Mouse (Mus musculus): Measurements from ENCODE around the gene Tcf7l1. TPM values are rescaled to one million over a fixed set of nuclear protein-coding genes. Genes with fewer than 3 reads are reported as not detected.

The Tcf7l1 gene
- polyA plus RNA-seq, 1 experiment, result 5.5 TPM

GRCm38 (mm10) chr6:72748882-72749437 is 40.1 kb downstream of the Tcf7l1 start:
- H3K27me3 ChIP-seq (ENCODE audit: control insufficient read depth, insufficient read depth, low read length), result no peaks in the 10 kb centered on the region
- TF ChIP-seq POLR2A (IDR thresholded peaks at IDR 0.05; ENCODE audit: borderline replicate concordance, insufficient read depth, low read length) (no peak), CTCF (IDR thresholded peaks at IDR 0.05; ENCODE audit: borderline replicate concordance, insufficient read depth, low read depth, low read length) (no peak)
- no peak overlapping the region for H3K27ac ChIP-seq (ENCODE audit: insufficient read depth, low read length)
- WGBS, result 23% methylated on average over 5 of the region's 5 CpGs
- H3K4me3 ChIP-seq (replicated peaks; ENCODE audit: insufficient read depth, low read depth, low read length), result no peak overlapping the region
- H3K4me1 ChIP-seq (ENCODE audit: control insufficient read depth, insufficient read depth, low read length), result no peaks in the 10 kb centered on the region; the same call in 1 of the 2 replicates
- no peak for DNase-seq

GRCm38 (mm10) chr6:72748421-72748820 is 40.6 kb downstream of the Tcf7l1 start:
- Histone ChIP-seq H3K27ac (ENCODE audit: insufficient read depth, low read length) (no peak overlapping the region), H3K4me3 (replicated peaks; ENCODE audit: insufficient read depth, low read depth, low read length) (no peak overlapping the region), H3K4me1 (ENCODE audit: control insufficient read depth, insufficient read depth, low read length) (no peaks in the 10 kb centered on the region; the same call in 1 of the 2 replicates), H3K27me3 (ENCODE audit: control insufficient read depth, insufficient read depth, low read length) (no peaks in the 10 kb centered on the region)
- 20% methylated on average over 2 of the region's 2 CpGs for WGBS
- DNase-seq, result no peak
- TF ChIP-seq POLR2A (IDR thresholded peaks at IDR 0.05; ENCODE audit: borderline replicate concordance, insufficient read depth, low read length), result no peak
- TF ChIP-seq CTCF (IDR thresholded peaks at IDR 0.05; ENCODE audit: borderline replicate concordance, insufficient read depth, low read depth, low read length), result no peak

GRCm38 (mm10) chr6:72747814-72748213 is 41.2 kb downstream of the Tcf7l1 start:
- Histone ChIP-seq H3K4me3 (replicated peaks; ENCODE audit: insufficient read depth, low read depth, low read length) (no peak overlapping the region), H3K4me1 (ENCODE audit: control insufficient read depth, insufficient read depth, low read length) (no peaks in the 10 kb centered on the region; the same call in 1 of the 2 replicates), H3K27ac (ENCODE audit: insufficient read depth, low read length) (no peak overlapping the region), H3K27me3 (ENCODE audit: control insufficient read depth, insufficient read depth, low read length) (no peaks in the 10 kb centered on the region)
- TF ChIP-seq CTCF (IDR thresholded peaks at IDR 0.05; ENCODE audit: borderline replicate concordance, insufficient read depth, low read depth, low read length), result no peak
- TF ChIP-seq POLR2A (IDR thresholded peaks at IDR 0.05; ENCODE audit: borderline replicate concordance, insufficient read depth, low read length), result no peak
- WGBS, result 63% methylated on average over 11 of the region's 11 CpGs
- DNase-seq, result no peak

GRCm38 (mm10) chr6:72747156-72747555 is 41.9 kb downstream of the Tcf7l1 start:
- 82% methylated on average over 4 of the region's 4 CpGs for WGBS
- no peak for TF ChIP-seq POLR2A (IDR thresholded peaks at IDR 0.05; ENCODE audit: borderline replicate concordance, insufficient read depth, low read length)
- no peak overlapping the region for H3K4me3 ChIP-seq (replicated peaks; ENCODE audit: insufficient read depth, low read depth, low read length)

GRCm38 (mm10) chr6:72745781-72746180 is 43.3 kb downstream of the Tcf7l1 start:
- Histone ChIP-seq H3K27me3 (ENCODE audit: control insufficient read depth, insufficient read depth, low read length) (no peaks in the 10 kb centered on the region), H3K27ac (ENCODE audit: insufficient read depth, low read length) (no peak overlapping the region), H3K4me1 (ENCODE audit: control insufficient read depth, insufficient read depth, low read length) (no peaks in the 10 kb centered on the region; the same call in 1 of the 2 replicates), H3K4me3 (replicated peaks; ENCODE audit: insufficient read depth, low read depth, low read length) (no peak overlapping the region)
- 83% methylated on average over 12 of the region's 12 CpGs for WGBS
- no peak for TF ChIP-seq CTCF (IDR thresholded peaks at IDR 0.05; ENCODE audit: borderline replicate concordance, insufficient read depth, low read depth, low read length)
- TF ChIP-seq POLR2A (IDR thresholded peaks at IDR 0.05; ENCODE audit: borderline replicate concordance, insufficient read depth, low read length), result no peak
- no peak for DNase-seq

More at GRCm38 (mm10) chr6:72747156-72747555, 41.9 kb downstream of the Tcf7l1 start:
- Histone ChIP-seq H3K27ac (ENCODE audit: insufficient read depth, low read length) (no peak overlapping the region), H3K27me3 (ENCODE audit: control insufficient read depth, insufficient read depth, low read length) (no peaks in the 10 kb centered on the region), H3K4me1 (ENCODE audit: control insufficient read depth, insufficient read depth, low read length) (no peaks in the 10 kb centered on the region; the same call in 1 of the 2 replicates)
- DNase-seq, result no peak

GRCm38 (mm10) chr6:72744144-72744800 is 44.8 kb downstream of the Tcf7l1 start:
- no peak for TF ChIP-seq POLR2A (IDR thresholded peaks at IDR 0.05; ENCODE audit: borderline replicate concordance, insufficient read depth, low read length)
- no peak for TF ChIP-seq CTCF (IDR thresholded peaks at IDR 0.05; ENCODE audit: borderline replicate concordance, insufficient read depth, low read depth, low read length)
- DNase-seq, result no peak
- H3K4me3 ChIP-seq (replicated peaks; ENCODE audit: insufficient read depth, low read depth, low read length), result no peak overlapping the region
- 38% methylated on average over 10 of the region's 10 CpGs for WGBS
- H3K27me3 ChIP-seq (ENCODE audit: control insufficient read depth, insufficient read depth, low read length), result no peaks in the 10 kb centered on the region
- no peak overlapping the region for H3K27ac ChIP-seq (ENCODE audit: insufficient read depth, low read length)
- H3K4me1 ChIP-seq (ENCODE audit: control insufficient read depth, insufficient read depth, low read length), result no peaks in the 10 kb centered on the region; the same call in 1 of the 2 replicates

- Histone ChIP-seq H3K27me3 (ENCODE audit: control insufficient read depth, insufficient read depth, low read length) (no peaks in the 10 kb centered on the region), H3K4me1 (ENCODE audit: control insufficient read depth, insufficient read depth, low read length) (no peaks in the 10 kb centered on the region), H3K4me3 (replicated peaks; ENCODE audit: insufficient read depth, low read depth, low read length) (no peak overlapping the region), H3K27ac (ENCODE audit: insufficient read depth, low read length) (no peak overlapping the region)
- 34% methylated on average over 3 of the region's 3 CpGs for WGBS
- DNase-seq, result no peak
- TF ChIP-seq POLR2A (IDR thresholded peaks at IDR 0.05; ENCODE audit: borderline replicate concordance, insufficient read depth, low read length), result no peak
- no peak for TF ChIP-seq CTCF (IDR thresholded peaks at IDR 0.05; ENCODE audit: borderline replicate concordance, insufficient read depth, low read depth, low read length)
These were observed 45.4 kb downstream of the Tcf7l1 start for GRCm38 (mm10) chr6:72743624-72744041.

- Histone ChIP-seq H3K27ac (ENCODE audit: insufficient read depth, low read length) (no peak overlapping the region), H3K4me3 (replicated peaks; ENCODE audit: insufficient read depth, low read depth, low read length) (no peak overlapping the region), H3K27me3 (ENCODE audit: control insufficient read depth, insufficient read depth, low read length) (no peaks in the 10 kb centered on the region), H3K4me1 (ENCODE audit: control insufficient read depth, insufficient read depth, low read length) (no peaks in the 10 kb centered on the region)
- no peak for DNase-seq
- WGBS, result 34% methylated on average over 7 of the region's 7 CpGs
- TF ChIP-seq CTCF (IDR thresholded peaks at IDR 0.05; ENCODE audit: borderline replicate concordance, insufficient read depth, low read depth, low read length) (no peak), POLR2A (IDR thresholded peaks at IDR 0.05; ENCODE audit: borderline replicate concordance, insufficient read depth, low read length) (no peak)
These were observed 46.7 kb downstream of the Tcf7l1 start for GRCm38 (mm10) chr6:72742331-72742730.

All from cerebellum, adult 2 months (tissue).